Mouse (Mus musculus): ENCODE measurements around the gene Galntl6. TPM values are rescaled to one million over a fixed set of nuclear protein-coding genes. Genes with fewer than 3 reads are reported as not detected.

Gene Galntl6
- polyA plus RNA-seq, 1 experiment: not detected

- TF ChIP-seq TAL1 (IDR thresholded peaks at IDR 0.05; ENCODE audit: low read length) (no peak), GATA1 (IDR thresholded peaks at IDR 0.05; ENCODE audit: low read length) (no peak)
- no peaks in the 10 kb centered on the region for H3K9me3 ChIP-seq (ENCODE audit: control insufficient read depth, low read length)
- H3K36me3 ChIP-seq (ENCODE audit: control insufficient read depth): no peaks in the 10 kb centered on the region
- no peaks in the 10 kb centered on the region for H3K4me1 ChIP-seq (ENCODE audit: control insufficient read depth)
- no peak overlapping the region for H3K4me3 ChIP-seq (replicated peaks)
- H3K27me3 ChIP-seq (ENCODE audit: control insufficient read depth): no peaks in the 10 kb centered on the region
These were observed 515.9 kb downstream of the Galntl6 start for GRCm38 (mm10) chr8:58396500-58396899.

- Histone ChIP-seq H3K4me1 (ENCODE audit: control insufficient read depth) (no peaks in the 10 kb centered on the region), H3K4me3 (replicated peaks) (no peak overlapping the region), H3K36me3 (ENCODE audit: control insufficient read depth) (no peaks in the 10 kb centered on the region), H3K27me3 (ENCODE audit: control insufficient read depth) (no peaks in the 10 kb centered on the region), H3K9me3 (ENCODE audit: control insufficient read depth, low read length) (no peaks in the 10 kb centered on the region)
- TF ChIP-seq TAL1 (IDR thresholded peaks at IDR 0.05; ENCODE audit: low read length) (no peak), GATA1 (IDR thresholded peaks at IDR 0.05; ENCODE audit: low read length) (no peak)
These were observed 516.6 kb downstream of the Galntl6 start for GRCm38 (mm10) chr8:58395879-58396278.

GRCm38 (mm10) chr8:58372389-58372788 lies 540.1 kb downstream of the Galntl6 start:
- TF ChIP-seq GATA1 (IDR thresholded peaks at IDR 0.05; ENCODE audit: low read length) (no peak), TAL1 (IDR thresholded peaks at IDR 0.05; ENCODE audit: low read length) (no peak)

GRCm38 (mm10) chr8:58371979-58372378 lies 540.5 kb downstream of the Galntl6 start:
- no peaks in the 10 kb centered on the region for H3K4me1 ChIP-seq (ENCODE audit: control insufficient read depth)
- no peaks in the 10 kb centered on the region for H3K9me3 ChIP-seq (ENCODE audit: control insufficient read depth, low read length)
- H3K4me3 ChIP-seq (replicated peaks): no peak overlapping the region
- H3K36me3 ChIP-seq (ENCODE audit: control insufficient read depth): no peaks in the 10 kb centered on the region
- TF ChIP-seq GATA1 (IDR thresholded peaks at IDR 0.05; ENCODE audit: low read length): no peak
- H3K27me3 ChIP-seq (ENCODE audit: control insufficient read depth): no peaks in the 10 kb centered on the region

More at GRCm38 (mm10) chr8:58372389-58372788, 540.1 kb downstream of the Galntl6 start:
- Histone ChIP-seq H3K27me3 (ENCODE audit: control insufficient read depth) (no peaks in the 10 kb centered on the region), H3K4me3 (replicated peaks) (no peak overlapping the region), H3K9me3 (ENCODE audit: control insufficient read depth, low read length) (no peaks in the 10 kb centered on the region), H3K36me3 (ENCODE audit: control insufficient read depth) (no peaks in the 10 kb centered on the region), H3K4me1 (ENCODE audit: control insufficient read depth) (no peaks in the 10 kb centered on the region)

DNA sequence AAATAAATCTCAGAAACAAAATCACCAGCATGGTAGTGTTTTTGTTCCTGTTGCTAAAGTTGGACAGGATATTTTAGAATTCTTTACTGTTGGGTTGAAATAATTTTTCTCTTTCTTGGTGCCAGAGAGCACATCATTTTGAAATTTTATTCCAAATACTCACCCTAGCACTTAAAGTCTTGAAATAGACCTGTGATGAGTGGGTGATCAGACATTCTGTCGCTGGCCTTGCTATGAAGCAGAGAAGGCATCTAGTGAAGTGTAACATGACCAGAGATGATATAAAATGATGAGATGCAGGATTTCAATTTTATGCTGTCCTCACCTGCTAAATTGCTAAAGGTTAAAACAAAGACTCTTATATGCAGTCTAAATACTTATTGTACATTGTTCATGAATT lies 581.3 kb downstream of the Galntl6 start:
- Histone ChIP-seq H3K9me3 (ENCODE audit: control insufficient read depth, low read length) (no peaks in the 10 kb centered on the region), H3K4me1 (ENCODE audit: control insufficient read depth) (no peaks in the 10 kb centered on the region)
- no peak for TF ChIP-seq GATA1 (IDR thresholded peaks at IDR 0.05; ENCODE audit: low read length)
- TF ChIP-seq TAL1 (IDR thresholded peaks at IDR 0.05; ENCODE audit: low read length): no peak

GRCm38 (mm10) chr8:58313482-58313881 lies 599.0 kb downstream of the Galntl6 start:
- H3K4me1 ChIP-seq (ENCODE audit: control insufficient read depth): no peaks in the 10 kb centered on the region
- no peak overlapping the region for H3K4me3 ChIP-seq (replicated peaks)
- TF ChIP-seq GATA1 (IDR thresholded peaks at IDR 0.05; ENCODE audit: low read length): no peak
- no peak for TF ChIP-seq TAL1 (IDR thresholded peaks at IDR 0.05; ENCODE audit: low read length)
- no peaks in the 10 kb centered on the region for H3K27me3 ChIP-seq (ENCODE audit: control insufficient read depth)
- H3K9me3 ChIP-seq (ENCODE audit: control insufficient read depth, low read length): no peaks in the 10 kb centered on the region
- no peaks in the 10 kb centered on the region for H3K36me3 ChIP-seq (ENCODE audit: control insufficient read depth)

More for the DNA sequence above, 581.3 kb downstream of the Galntl6 start:
- H3K4me3 ChIP-seq (replicated peaks): no peak overlapping the region
- no peaks in the 10 kb centered on the region for H3K27me3 ChIP-seq (ENCODE audit: control insufficient read depth)
- H3K36me3 ChIP-seq (ENCODE audit: control insufficient read depth): no peaks in the 10 kb centered on the region

GRCm38 (mm10) chr8:58291487-58291886 lies 621.0 kb downstream of the Galntl6 start:
- H3K36me3 ChIP-seq (ENCODE audit: control insufficient read depth): no peaks in the 10 kb centered on the region
- no peaks in the 10 kb centered on the region for H3K4me1 ChIP-seq (ENCODE audit: control insufficient read depth)
- no peak overlapping the region for H3K4me3 ChIP-seq (replicated peaks)
- no peaks in the 10 kb centered on the region for H3K27me3 ChIP-seq (ENCODE audit: control insufficient read depth)
- no peaks in the 10 kb centered on the region for H3K9me3 ChIP-seq (ENCODE audit: control insufficient read depth, low read length)
- TF ChIP-seq GATA1 (IDR thresholded peaks at IDR 0.05; ENCODE audit: low read length): no peak
- no peak for TF ChIP-seq TAL1 (IDR thresholded peaks at IDR 0.05; ENCODE audit: low read length)

DNA sequence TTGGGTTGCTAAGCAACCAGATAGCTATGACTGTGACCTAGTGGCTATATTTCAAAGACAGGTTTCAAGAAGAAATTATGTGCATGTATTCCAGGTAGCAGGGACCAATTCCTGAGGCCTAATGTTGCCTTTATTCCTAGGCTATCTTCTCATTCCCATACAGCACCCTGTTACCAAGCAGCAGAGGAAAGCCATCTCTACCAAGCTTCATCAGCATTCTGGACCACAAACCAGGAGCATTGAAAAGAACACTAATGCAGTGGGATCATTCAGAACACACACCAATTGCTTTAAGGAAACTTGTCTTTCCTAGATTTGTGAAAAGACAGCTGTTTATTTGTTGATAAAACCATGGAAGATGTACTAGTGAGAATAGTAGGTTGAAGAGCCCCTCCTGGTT lies 622.4 kb downstream of the Galntl6 start:
- no peak overlapping the region for H3K4me3 ChIP-seq (replicated peaks)
- no peaks in the 10 kb centered on the region for H3K27me3 ChIP-seq (ENCODE audit: control insufficient read depth)

GRCm38 (mm10) chr8:58265485-58265884 lies 647.0 kb downstream of the Galntl6 start:
- TF ChIP-seq TAL1 (IDR thresholded peaks at IDR 0.05; ENCODE audit: low read length) (no peak), GATA1 (IDR thresholded peaks at IDR 0.05; ENCODE audit: low read length) (no peak)
- no peaks in the 10 kb centered on the region for H3K36me3 ChIP-seq (ENCODE audit: control insufficient read depth)
- H3K4me3 ChIP-seq (replicated peaks): no peak overlapping the region

More for the DNA sequence above, 622.4 kb downstream of the Galntl6 start:
- TF ChIP-seq GATA1 (IDR thresholded peaks at IDR 0.05; ENCODE audit: low read length): no peak
- TF ChIP-seq TAL1 (IDR thresholded peaks at IDR 0.05; ENCODE audit: low read length): no peak
- H3K9me3 ChIP-seq (ENCODE audit: control insufficient read depth, low read length): no peaks in the 10 kb centered on the region
- no peaks in the 10 kb centered on the region for H3K4me1 ChIP-seq (ENCODE audit: control insufficient read depth)
- no peaks in the 10 kb centered on the region for H3K36me3 ChIP-seq (ENCODE audit: control insufficient read depth)

More at GRCm38 (mm10) chr8:58265485-58265884, 647.0 kb downstream of the Galntl6 start:
- H3K9me3 ChIP-seq (ENCODE audit: control insufficient read depth, low read length): no peaks in the 10 kb centered on the region
- no peaks in the 10 kb centered on the region for H3K27me3 ChIP-seq (ENCODE audit: control insufficient read depth)
- no peaks in the 10 kb centered on the region for H3K4me1 ChIP-seq (ENCODE audit: control insufficient read depth)
